Mouse (Mus musculus): ENCODE measurements around the gene Nrxn1. TPM values are rescaled to one million over a fixed set of nuclear protein-coding genes. Genes with fewer than 3 reads are reported as not detected.

Nrxn1 gene
- polyA plus RNA-seq, 1 experiment from 2014 or later: 1.7 TPM

GRCm38 (mm10) chr17:90346735-90347475 lies 746.0 kb downstream of the Nrxn1 start:
- H3K4me1 ChIP-seq (replicated peaks; ENCODE audit: insufficient read depth, low read length): no peaks in the 10 kb centered on the region
- H3K9me3 ChIP-seq (replicated peaks; ENCODE audit: low read length): no peaks in the 10 kb centered on the region
- H3K36me3 ChIP-seq (ENCODE audit: insufficient read depth, low read length): no peaks in the 10 kb centered on the region
- TF ChIP-seq CTCF (IDR thresholded peaks at IDR 0.05; ENCODE audit: low read depth): no peak
- 62% methylated on average over 3 of the region's 3 CpGs for WGBS
- no peak for ATAC-seq (replicated peaks; ENCODE audit: low FRiP score, low read depth)
- H3K9ac ChIP-seq (ENCODE audit: low read depth, low read length): no peak overlapping the region
- no peak overlapping the region for H3K4me2 ChIP-seq (ENCODE audit: low read length)
- H3K27ac ChIP-seq: no peak overlapping the region
- no peak overlapping the region for H3K4me3 ChIP-seq (replicated peaks; ENCODE audit: low read depth, low read length)
- H3K27me3 ChIP-seq (ENCODE audit: insufficient read depth, low read length): no peaks in the 10 kb centered on the region
- DNase-seq (ENCODE audit: low spot score): no peak

- TF ChIP-seq CTCF (IDR thresholded peaks at IDR 0.05; ENCODE audit: low read depth): no peak
- DNase-seq (ENCODE audit: low spot score) (no peak), ATAC-seq (replicated peaks; ENCODE audit: low FRiP score, low read depth) (no peak)
- WGBS: 74% methylated on average over 1 of the region's 1 CpGs
- Histone ChIP-seq H3K27me3 (ENCODE audit: insufficient read depth, low read length) (no peaks in the 10 kb centered on the region), H3K4me3 (replicated peaks; ENCODE audit: low read depth, low read length) (no peak overlapping the region), H3K36me3 (ENCODE audit: insufficient read depth, low read length) (no peaks in the 10 kb centered on the region), H3K27ac (no peak overlapping the region), H3K9me3 (replicated peaks; ENCODE audit: low read length) (no peaks in the 10 kb centered on the region), H3K4me1 (replicated peaks; ENCODE audit: insufficient read depth, low read length) (no peaks in the 10 kb centered on the region), H3K4me2 (ENCODE audit: low read length) (no peak overlapping the region), H3K9ac (ENCODE audit: low read depth, low read length) (no peak overlapping the region)
These were observed 759.4 kb downstream of the Nrxn1 start for GRCm38 (mm10) chr17:90333445-90333844.

GRCm38 (mm10) chr17:90323674-90324073 lies 769.2 kb downstream of the Nrxn1 start:
- Histone ChIP-seq H3K4me2 (ENCODE audit: low read length) (no peak overlapping the region), H3K4me1 (replicated peaks; ENCODE audit: insufficient read depth, low read length) (no peaks in the 10 kb centered on the region), H3K27me3 (ENCODE audit: insufficient read depth, low read length) (no peaks in the 10 kb centered on the region), H3K36me3 (ENCODE audit: insufficient read depth, low read length) (no peaks in the 10 kb centered on the region), H3K9me3 (replicated peaks; ENCODE audit: low read length) (no peaks in the 10 kb centered on the region), H3K27ac (no peak overlapping the region), H3K9ac (ENCODE audit: low read depth, low read length) (no peak overlapping the region), H3K4me3 (replicated peaks; ENCODE audit: low read depth, low read length) (no peak overlapping the region)
- 87% methylated on average over 6 of the region's 6 CpGs for WGBS
- ATAC-seq (replicated peaks; ENCODE audit: low FRiP score, low read depth) (no peak), DNase-seq (ENCODE audit: low spot score) (no peak)
- no peak for TF ChIP-seq CTCF (IDR thresholded peaks at IDR 0.05; ENCODE audit: low read depth)

- Histone ChIP-seq H3K9me3 (replicated peaks; ENCODE audit: low read length) (no peaks in the 10 kb centered on the region), H3K4me2 (ENCODE audit: low read length) (no peak overlapping the region), H3K9ac (ENCODE audit: low read depth, low read length) (no peak overlapping the region), H3K4me1 (replicated peaks; ENCODE audit: insufficient read depth, low read length) (no peaks in the 10 kb centered on the region), H3K4me3 (replicated peaks; ENCODE audit: low read depth, low read length) (no peak overlapping the region), H3K27me3 (ENCODE audit: insufficient read depth, low read length) (no peaks in the 10 kb centered on the region), H3K27ac (no peak overlapping the region), H3K36me3 (ENCODE audit: insufficient read depth, low read length) (no peaks in the 10 kb centered on the region)
- TF ChIP-seq CTCF (IDR thresholded peaks at IDR 0.05; ENCODE audit: low read depth): no peak
- ATAC-seq (replicated peaks; ENCODE audit: low FRiP score, low read depth): no peak
- DNase-seq (ENCODE audit: low spot score): no peak
- WGBS: 49% methylated on average over 4 of the region's 4 CpGs
These were observed 820.6 kb downstream of the Nrxn1 start for GRCm38 (mm10) chr17:90272225-90272624.

GRCm38 (mm10) chr17:90271165-90271564 lies 821.7 kb downstream of the Nrxn1 start:
- DNase-seq (ENCODE audit: low spot score) (no peak), ATAC-seq (replicated peaks; ENCODE audit: low FRiP score, low read depth) (no peak; the same call in 1 of the 2 replicates)
- H3K9me3 ChIP-seq (replicated peaks; ENCODE audit: low read length): no peaks in the 10 kb centered on the region
- no peak overlapping the region for H3K9ac ChIP-seq (ENCODE audit: low read depth, low read length)
- no peaks in the 10 kb centered on the region for H3K27me3 ChIP-seq (ENCODE audit: insufficient read depth, low read length)
- no peak overlapping the region for H3K4me2 ChIP-seq (ENCODE audit: low read length)
- no peaks in the 10 kb centered on the region for H3K36me3 ChIP-seq (ENCODE audit: insufficient read depth, low read length)
- H3K4me1 ChIP-seq (replicated peaks; ENCODE audit: insufficient read depth, low read length): no peaks in the 10 kb centered on the region
- 23% methylated on average over 4 of the region's 4 CpGs for WGBS
- no peak overlapping the region for H3K27ac ChIP-seq
- no peak for TF ChIP-seq CTCF (IDR thresholded peaks at IDR 0.05; ENCODE audit: low read depth)
- H3K4me3 ChIP-seq (replicated peaks; ENCODE audit: low read depth, low read length): no peak overlapping the region

- H3K4me3 ChIP-seq (replicated peaks; ENCODE audit: low read depth, low read length): no peak overlapping the region
- no peak overlapping the region for H3K9ac ChIP-seq (ENCODE audit: low read depth, low read length)
- H3K27me3 ChIP-seq (ENCODE audit: insufficient read depth, low read length): no peaks in the 10 kb centered on the region
- no peak overlapping the region for H3K27ac ChIP-seq
- no peaks in the 10 kb centered on the region for H3K4me1 ChIP-seq (replicated peaks; ENCODE audit: insufficient read depth, low read length)
- 70% methylated on average over 2 of the region's 2 CpGs for WGBS
- H3K9me3 ChIP-seq (replicated peaks; ENCODE audit: low read length): no peaks in the 10 kb centered on the region
- peak; percentile 48 for TF ChIP-seq CTCF (IDR thresholded peaks at IDR 0.05; ENCODE audit: low read depth)
- H3K4me2 ChIP-seq (ENCODE audit: low read length): no peak overlapping the region
- no peak for ATAC-seq (replicated peaks; ENCODE audit: low FRiP score, low read depth)
- H3K36me3 ChIP-seq (ENCODE audit: insufficient read depth, low read length): no peaks in the 10 kb centered on the region
- peak; percentile 14 for DNase-seq (ENCODE audit: low spot score)
These were observed 823.7 kb downstream of the Nrxn1 start for GRCm38 (mm10) chr17:90269143-90269542.
